Mouse (Mus musculus): ENCODE results near the gene Prok1. TPM values are rescaled to one million over a fixed set of nuclear protein-coding genes. Genes with fewer than 3 reads are reported as not detected.

Prok1 gene
- polyA plus RNA-seq (2015; fragmentation: Nextera tagmentation; extraction: Ambion mirVana): 0.15 and 0.36 TPM in 2 replicates

- H3K9me3 ChIP-seq (replicated peaks): no peaks in the 10 kb centered on the region
- 92% methylated on average over 9 of the region's 9 CpGs for WGBS
- ATAC-seq (ENCODE audit: low FRiP score): no peak
- no peak within 1 kb of the TSS for H3K27ac ChIP-seq (replicated peaks)
- H3K27me3 ChIP-seq (replicated peaks): 0 out of 2 replicates have a peak, but pooled peaks cover 3% of the 10 kb centered on the region
- H3K4me3 ChIP-seq (replicated peaks): no peak within 1 kb of the TSS
- H3K36me3 ChIP-seq: no peaks in the 10 kb centered on the region
- no peaks in the 10 kb centered on the region for H3K4me1 ChIP-seq
- no peak within 1 kb of the TSS for H3K4me2 ChIP-seq
- H3K9ac ChIP-seq (replicated peaks): no peak within 1 kb of the TSS
Measured at GRCm38 (mm10) chr3:107239607-107240006, at the start of gene Prok1. Gene Prok1 (minus strand): TSS chr3:107239707.

GRCm38 (mm10) chr3:107287346-107287745, 47.8 kb upstream of the Prok1 start:
- H3K4me1 ChIP-seq: no peaks in the 10 kb centered on the region
- no peak overlapping the region for H3K4me2 ChIP-seq
- no peak for ATAC-seq (ENCODE audit: low FRiP score)
- H3K36me3 ChIP-seq: peaks cover 10% of the 10 kb centered on the region
- no peak overlapping the region for H3K4me3 ChIP-seq (replicated peaks)
- no peak overlapping the region for H3K27ac ChIP-seq (replicated peaks)
- no peaks in the 10 kb centered on the region for H3K27me3 ChIP-seq (replicated peaks)
- no peaks in the 10 kb centered on the region for H3K9me3 ChIP-seq (replicated peaks)
- no peak overlapping the region for H3K9ac ChIP-seq (replicated peaks)

GRCm38 (mm10) chr3:107286123-107286522, 46.6 kb upstream of the Prok1 start:
- no peak overlapping the region for H3K27ac ChIP-seq (replicated peaks)
- no peaks in the 10 kb centered on the region for H3K9me3 ChIP-seq (replicated peaks)
- no peaks in the 10 kb centered on the region for H3K4me1 ChIP-seq
- H3K36me3 ChIP-seq: peaks cover 12% of the 10 kb centered on the region
- H3K27me3 ChIP-seq (replicated peaks): no peaks in the 10 kb centered on the region
- H3K4me3 ChIP-seq (replicated peaks): no peak overlapping the region
- no peak overlapping the region for H3K4me2 ChIP-seq
- WGBS: 84% methylated on average over 2 of the region's 2 CpGs
- no peak for ATAC-seq (ENCODE audit: low FRiP score)
- no peak overlapping the region for H3K9ac ChIP-seq (replicated peaks)

GRCm38 (mm10) chr3:107278479-107279269, 39.2 kb upstream of the Prok1 start, which contains the start of gene Lamtor5:
Gene Lamtor5 (plus strand): TSS chr3:107278858.
- ATAC-seq (ENCODE audit: low FRiP score): peak; percentile 93
- H3K4me1 ChIP-seq: peaks cover 17% of the 10 kb centered on the region
- peak within 1 kb of the TSS; percentile 64; the same call in 1 of the 2 replicates for H3K27ac ChIP-seq (replicated peaks)
- 3% methylated on average over 43 of the region's 43 CpGs for whole genome bisulfite sequencing
- H3K9ac ChIP-seq (replicated peaks): peak within 1 kb of the TSS; percentile 90
- H3K9me3 ChIP-seq (replicated peaks): no peaks in the 10 kb centered on the region
- peak within 1 kb of the TSS; percentile 92 for H3K4me3 ChIP-seq (replicated peaks)
- H3K27me3 ChIP-seq (replicated peaks): 0 out of 2 replicates have a peak, but pooled peaks cover 4% of the 10 kb centered on the region
- peak within 1 kb of the TSS; percentile 74 for H3K4me2 ChIP-seq
- H3K36me3 ChIP-seq: peaks cover 9% of the 10 kb centered on the region

GRCm38 (mm10) chr3:107276626-107277025, 37.1 kb upstream of the Prok1 start:
- WGBS: 88% methylated on average over 3 of the region's 3 CpGs
- H3K4me2 ChIP-seq: no peak overlapping the region
- H3K9ac ChIP-seq (replicated peaks): no peak overlapping the region
- H3K9me3 ChIP-seq (replicated peaks): no peaks in the 10 kb centered on the region
- no peak for ATAC-seq (ENCODE audit: low FRiP score)
- H3K4me1 ChIP-seq: peaks cover 17% of the 10 kb centered on the region
- H3K27me3 ChIP-seq (replicated peaks): 0 out of 2 replicates have a peak, but pooled peaks cover 4% of the 10 kb centered on the region
- no peaks in the 10 kb centered on the region for H3K36me3 ChIP-seq
- no peak overlapping the region for H3K27ac ChIP-seq (replicated peaks)
- no peak overlapping the region for H3K4me3 ChIP-seq (replicated peaks)

GRCm38 (mm10) chr3:107275996-107276395, 36.5 kb upstream of the Prok1 start:
- ATAC-seq (ENCODE audit: low FRiP score): no peak
- Histone ChIP-seq H3K4me1 (peaks cover 17% of the 10 kb centered on the region), H3K9me3 (replicated peaks) (no peaks in the 10 kb centered on the region), H3K9ac (replicated peaks) (no peak overlapping the region), H3K27me3 (replicated peaks) (0 out of 2 replicates have a peak, but pooled peaks cover 4% of the 10 kb centered on the region), H3K36me3 (no peaks in the 10 kb centered on the region), H3K4me3 (replicated peaks) (no peak overlapping the region), H3K4me2 (no peak overlapping the region), H3K27ac (replicated peaks) (no peak overlapping the region)
- WGBS: 63% methylated on average over 4 of the region's 4 CpGs

- no peak overlapping the region for H3K27ac ChIP-seq (replicated peaks)
- H3K9me3 ChIP-seq (replicated peaks): no peaks in the 10 kb centered on the region
- 0 out of 2 replicates have a peak, but pooled peaks cover 4% of the 10 kb centered on the region for H3K27me3 ChIP-seq (replicated peaks)
- no peak for ATAC-seq (ENCODE audit: low FRiP score)
- no peaks in the 10 kb centered on the region for H3K36me3 ChIP-seq
- no peak overlapping the region for H3K4me3 ChIP-seq (replicated peaks)
- no peak overlapping the region for H3K4me2 ChIP-seq
- H3K9ac ChIP-seq (replicated peaks): no peak overlapping the region
- peaks cover 16% of the 10 kb centered on the region for H3K4me1 ChIP-seq
- 72% methylated on average over 5 of the region's 5 CpGs for WGBS
Measured at GRCm38 (mm10) chr3:107275351-107275750, 35.8 kb upstream of the Prok1 start.

GRCm38 (mm10) chr3:107273820-107274219, 34.3 kb upstream of the Prok1 start:
- peak; percentile 75 for ATAC-seq (ENCODE audit: low FRiP score)
- Histone ChIP-seq H3K27ac (replicated peaks) (no peak overlapping the region), H3K9ac (replicated peaks) (no peak overlapping the region), H3K9me3 (replicated peaks) (no peaks in the 10 kb centered on the region), H3K4me1 (peaks cover 5% of the 10 kb centered on the region), H3K4me2 (no peak overlapping the region), H3K4me3 (replicated peaks) (no peak overlapping the region), H3K27me3 (replicated peaks) (0 out of 2 replicates have a peak, but pooled peaks cover 4% of the 10 kb centered on the region), H3K36me3 (no peaks in the 10 kb centered on the region)
- 15% methylated on average over 3 of the region's 3 CpGs for WGBS

- Histone ChIP-seq H3K27me3 (replicated peaks) (0 out of 2 replicates have a peak, but pooled peaks cover 4% of the 10 kb centered on the region), H3K4me2 (no peak overlapping the region), H3K4me1 (no peaks in the 10 kb centered on the region), H3K4me3 (replicated peaks) (no peak overlapping the region), H3K36me3 (no peaks in the 10 kb centered on the region), H3K27ac (replicated peaks) (no peak overlapping the region), H3K9ac (replicated peaks) (no peak overlapping the region), H3K9me3 (replicated peaks) (no peaks in the 10 kb centered on the region)
- no peak for ATAC-seq (ENCODE audit: low FRiP score)
- 90% methylated on average over 3 of the region's 3 CpGs for WGBS
Measured at GRCm38 (mm10) chr3:107272433-107272832, 32.9 kb upstream of the Prok1 start.

- Histone ChIP-seq H3K4me1 (peaks cover 2% of the 10 kb centered on the region), H3K4me2 (no peak overlapping the region), H3K36me3 (no peaks in the 10 kb centered on the region), H3K27me3 (replicated peaks) (no peaks in the 10 kb centered on the region), H3K27ac (replicated peaks) (no peak overlapping the region), H3K9ac (replicated peaks) (no peak overlapping the region), H3K4me3 (replicated peaks) (no peak overlapping the region), H3K9me3 (replicated peaks) (no peaks in the 10 kb centered on the region)
- 61% methylated on average over 2 of the region's 2 CpGs for WGBS
- ATAC-seq (ENCODE audit: low FRiP score): no peak
Measured at GRCm38 (mm10) chr3:107266814-107267345, 27.4 kb upstream of the Prok1 start.

- no peak for ATAC-seq (ENCODE audit: low FRiP score)
Measured at GRCm38 (mm10) chr3:107261851-107262165, 22.3 kb upstream of the Prok1 start.

More at GRCm38 (mm10) chr3:107261851-107262165, 22.3 kb upstream of the Prok1 start:
- Histone ChIP-seq H3K27me3 (replicated peaks) (no peaks in the 10 kb centered on the region), H3K36me3 (no peaks in the 10 kb centered on the region), H3K9me3 (replicated peaks) (no peaks in the 10 kb centered on the region), H3K9ac (replicated peaks) (no peak overlapping the region), H3K27ac (replicated peaks) (no peak overlapping the region), H3K4me2 (no peak overlapping the region), H3K4me1 (peaks cover 29% of the 10 kb centered on the region), H3K4me3 (replicated peaks) (no peak overlapping the region)
- WGBS: 10% methylated on average over 7 of the region's 7 CpGs
